In the genomic region with DNA sequence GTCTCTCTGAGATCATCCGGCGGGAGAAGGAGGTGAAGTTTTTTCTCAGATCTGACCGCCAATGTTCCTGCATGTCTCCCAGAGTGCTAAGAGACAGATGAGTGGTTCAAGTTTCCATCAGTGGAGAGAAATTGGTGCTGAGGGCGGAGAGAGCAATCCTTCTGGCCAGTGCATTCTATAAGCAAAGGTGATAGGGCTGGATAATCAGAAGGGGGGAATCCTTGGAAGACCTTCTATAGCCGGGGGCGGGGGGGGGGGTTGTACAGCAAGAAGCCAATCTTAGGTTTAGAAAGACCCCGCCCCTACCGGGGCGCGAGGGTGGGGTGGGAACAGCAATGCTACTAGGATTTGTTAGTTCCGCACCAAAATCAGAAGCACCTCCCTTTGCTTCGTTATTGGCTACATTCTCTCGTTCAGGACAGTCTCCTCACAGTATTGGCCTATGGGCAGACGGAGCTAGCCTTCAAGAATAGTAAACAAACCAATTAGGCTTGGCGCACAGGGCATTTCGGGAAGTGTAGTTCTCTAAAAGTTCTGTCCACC, we compare ENCODE assay signal across 8 mouse cellular contexts. TPM values are rescaled to one million over a fixed set of nuclear protein-coding genes. Genes with fewer than 3 reads are reported as not detected.
A peak's percentile ranks its signal among the peaks of the same experiment; 100 is the strongest.
DNase-seq lines count a peak whose midpoint lies in the region; ATAC-seq lines count a peak whose summit lies in the region.

No protein-coding gene starts in this region.

- H3K9me3 ChIP-seq in hindbrain, embryonic 16.5 days (ENCODE audit: control insufficient read depth, low read length), result no peaks in the 10 kb centered on the region

- peak overlapping the region; percentile 96 for H3K4me2 ChIP-seq in hindbrain, embryonic 16.5 days (ENCODE audit: low read length)

- peak overlapping the region; percentile 99 for H3K9ac ChIP-seq in hindbrain, embryonic 16.5 days (ENCODE audit: low read depth, low read length)

- no peaks in the 10 kb centered on the region for H3K27me3 ChIP-seq in hindbrain, embryonic 16.5 days (replicated peaks; ENCODE audit: control insufficient read depth, insufficient read depth, low read length)

- peak; percentile 94 for ATAC-seq in hindbrain, embryonic 16.5 days

- H3K27ac ChIP-seq in hindbrain, embryonic 16.5 days (ENCODE audit: low read depth, low read length), result peak overlapping the region; percentile 99
- peak overlapping the region; percentile 87 for H3K27ac ChIP-seq in macrophage

- WGBS in hindbrain, embryonic 16.5 days, result 1% methylated on average over 16 of the region's 16 CpGs
- WGBS in macrophage (ENCODE audit: missing documents), result 2% methylated on average over 14 of the region's 16 CpGs

- peaks cover 14% of the 10 kb centered on the region for H3K4me1 ChIP-seq in hindbrain, embryonic 16.5 days (ENCODE audit: control insufficient read depth, insufficient read depth, low read depth, low read length)

- peak overlapping the region; percentile 94 for H3K4me3 ChIP-seq in hindbrain, embryonic 16.5 days (ENCODE audit: low read length)
- peak overlapping the region; percentile 85 for H3K4me3 ChIP-seq in macrophage (ENCODE audit: inconsistent target)

- peaks cover 37% of the 10 kb centered on the region for H3K79me2 ChIP-seq in macrophage (ENCODE audit: inconsistent target)

- peak; percentile 88 for DNase-seq in T-cell, adult 2 months (ENCODE audit: low spot score)
- DNase-seq in cerebellum, postnatal 36 days, result peak; percentile 76 to 78
- DNase-seq in gastrocnemius, adult 18-20 months (ENCODE audit: low spot score), result peak; percentile 89
- peak; percentile 72 to 82 for DNase-seq in left cerebral cortex, adult 18-20 months (ENCODE audit: low spot score in 2 of 2)
- DNase-seq in right cerebral cortex, adult 18-20 months, result peak; percentile 93
- DNase-seq in urinary bladder, postnatal 10 days (ENCODE audit: low spot score), result peak; percentile 12

- no peaks in the 10 kb centered on the region for H3K36me3 ChIP-seq in hindbrain, embryonic 16.5 days (ENCODE audit: control insufficient read depth, insufficient read depth, low read length)
- no peaks in the 10 kb centered on the region for H3K36me3 ChIP-seq in macrophage (ENCODE audit: inconsistent target)

RNA-seq across cellular contexts. Expression of gene Stxbp5, which starts 0.9 kb away (rescaled TPM):
- 10 to 100 TPM; 10.8 to 12.7 TPM for total RNA-seq in gastrocnemius, adult 18-20 months (2021)
- polyA plus RNA-seq in hindbrain, embryonic 16.5 days (2015; fragmentation: Nextera tagmentation; extraction: Ambion mirVana), result 7.3 and 7.9 TPM in 2 replicates
- total RNA-seq in left cerebral cortex, adult 18-20 months (2021), result 100 to 1,000 TPM in 1 of 2 experiments, 10 to 100 TPM in 1; 97.0 to 107 TPM
- total RNA-seq in macrophage (2018; cell fraction: chromatin; rRNA removed), result 100 to 1,000 TPM; 115 to 676 (median 316) TPM
- 100 to 1,000 TPM in 3 of 26 experiments, 10 to 100 TPM in 23; 44.1 to 107 (median 65.4) TPM for total RNA-seq in macrophage (2018; cell fraction: cytosol; rRNA removed)
- 100 to 1,000 TPM in 21 of 26 experiments, 10 to 100 TPM in 5; 75.8 to 438 (median 173) TPM for total RNA-seq in macrophage (2018; cell fraction: nucleus; rRNA removed)
- 45.1 to 61.9 TPM (median 56.5 TPM) in 3 replicates for polyA plus RNA-seq in macrophage (2018)

Comparison
In these comparisons a context has a peak if more than half of its experiments do, and no peak if none do; other contexts are left out.
1. Peak in every context shown above with its lines: DNase-seq, ATAC-seq, H3K4me3 ChIP-seq and H3K27ac ChIP-seq.
2. DNase-seq: peak in every context shown above with its lines; median percentile 93 in right cerebral cortex, adult 18-20 months; 89 in gastrocnemius, adult 18-20 months; 88 in T-cell, adult 2 months; 77 in cerebellum, postnatal 36 days; 77 in left cerebral cortex, adult 18-20 months; 12 in urinary bladder, postnatal 10 days.
3. RNA of gene Stxbp5, which starts 0.9 kb away (total RNA-seq): 97.0 to 107 TPM in left cerebral cortex, adult 18-20 months; 10.8 to 12.7 TPM in gastrocnemius, adult 18-20 months; every median in the first group is over 4 times any median in the second.